Mouse (Mus musculus): ENCODE data around the gene Cfap97. TPM values are rescaled to one million over a fixed set of nuclear protein-coding genes. Genes with fewer than 3 reads are reported as not detected.
"Not testable (repeated sequence)": the region's sequence is repeated elsewhere in the genome, so short reads cannot be mapped to it uniquely, and the experiment has no call there.

The Cfap97 gene
- 21.3 and 22.4 TPM in 2 replicates for polyA plus RNA-seq (2015; fragmentation: Nextera tagmentation; extraction: Ambion mirVana)

- peak within 1 kb of the TSS; percentile 73 for H3K4me2 ChIP-seq
- 1% methylated on average over 65 of the region's 75 CpGs for WGBS
- no peaks in the 10 kb centered on the region for H3K36me3 ChIP-seq
- H3K27me3 ChIP-seq: no peaks in the 10 kb centered on the region
- peak within 1 kb of the TSS; percentile 83 for H3K27ac ChIP-seq (replicated peaks)
- peak within 1 kb of the TSS; percentile 76 for H3K9ac ChIP-seq
- peak within 1 kb of the TSS; percentile 75 for H3K4me3 ChIP-seq
- H3K4me1 ChIP-seq (replicated peaks): peaks cover 15% of the 10 kb centered on the region
- no peaks in the 10 kb centered on the region for H3K9me3 ChIP-seq
- ATAC-seq (ENCODE audit: low FRiP score, low read depth): peak; percentile 87
Observed at GRCm38 (mm10) chr8:46151202-46152062, at the start of gene Cfap97. Cfap97 (plus strand) TSS chr8:46151771.

GRCm38 (mm10) chr8:46103434-46103833 is 48.1 kb upstream of the Cfap97 start:
- no peak overlapping the region for H3K9ac ChIP-seq
- H3K4me1 ChIP-seq (replicated peaks): no peaks in the 10 kb centered on the region
- no peak overlapping the region for H3K27ac ChIP-seq (replicated peaks)
- peaks cover 34% of the 10 kb centered on the region for H3K36me3 ChIP-seq
- WGBS: 96% methylated on average over 11 of the region's 11 CpGs
- no peak overlapping the region for H3K4me2 ChIP-seq
- H3K27me3 ChIP-seq: no peaks in the 10 kb centered on the region
- no peak for ATAC-seq (ENCODE audit: low FRiP score, low read depth)
- no peak overlapping the region for H3K4me3 ChIP-seq
- 0 out of 2 replicates have a peak, but pooled peaks cover 7% of the 10 kb centered on the region for H3K9me3 ChIP-seq

- peaks cover 10% of the 10 kb centered on the region for H3K36me3 ChIP-seq
- H3K9ac ChIP-seq: no peak overlapping the region
- ATAC-seq (ENCODE audit: low FRiP score, low read depth): no peak
- 0 out of 2 replicates have a peak, but pooled peaks cover 2% of the 10 kb centered on the region for H3K4me1 ChIP-seq (replicated peaks)
- H3K27ac ChIP-seq (replicated peaks): no peak overlapping the region
- H3K9me3 ChIP-seq: no peaks in the 10 kb centered on the region
- no peak overlapping the region for H3K4me3 ChIP-seq
- H3K4me2 ChIP-seq: no peak overlapping the region
- H3K27me3 ChIP-seq: no peaks in the 10 kb centered on the region
Observed at GRCm38 (mm10) chr8:46107690-46108089, 43.9 kb upstream of the Cfap97 start.

GRCm38 (mm10) chr8:46113421-46114170 is 38.0 kb upstream of the Cfap97 start:
- not testable (repeated sequence) for H3K4me3 ChIP-seq; H3K9ac ChIP-seq; H3K4me2 ChIP-seq; H3K27me3 ChIP-seq; ATAC-seq (ENCODE audit: low FRiP score, low read depth); H3K9me3 ChIP-seq; H3K27ac ChIP-seq (replicated peaks); H3K4me1 ChIP-seq (replicated peaks); H3K36me3 ChIP-seq

GRCm38 (mm10) chr8:46117172-46117571 is 34.4 kb upstream of the Cfap97 start:
- no peaks in the 10 kb centered on the region for H3K27me3 ChIP-seq
- H3K4me3 ChIP-seq: no peak overlapping the region
- ATAC-seq (ENCODE audit: low FRiP score, low read depth): no peak
- 91% methylated on average over 3 of the region's 3 CpGs for WGBS
- no peaks in the 10 kb centered on the region for H3K9me3 ChIP-seq
- no peaks in the 10 kb centered on the region for H3K4me1 ChIP-seq (replicated peaks)
- H3K9ac ChIP-seq: no peak overlapping the region
- H3K27ac ChIP-seq (replicated peaks): no peak overlapping the region
- no peak overlapping the region for H3K4me2 ChIP-seq
- peaks cover 5% of the 10 kb centered on the region; the same call in 1 of the 2 replicates for H3K36me3 ChIP-seq

- WGBS: 94% methylated on average over 3 of the region's 3 CpGs
- Histone ChIP-seq H3K27ac (replicated peaks) (no peak overlapping the region), H3K27me3 (no peaks in the 10 kb centered on the region), H3K4me1 (replicated peaks) (no peaks in the 10 kb centered on the region), H3K9me3 (no peaks in the 10 kb centered on the region), H3K9ac (no peak overlapping the region), H3K4me3 (no peak overlapping the region), H3K4me2 (no peak overlapping the region), H3K36me3 (peaks cover 5% of the 10 kb centered on the region; the same call in 1 of the 2 replicates)
- no peak for ATAC-seq (ENCODE audit: low FRiP score, low read depth)
Observed at GRCm38 (mm10) chr8:46119176-46119575, 32.4 kb upstream of the Cfap97 start.

GRCm38 (mm10) chr8:46122498-46122897 is 29.1 kb upstream of the Cfap97 start:
- no peaks in the 10 kb centered on the region for H3K36me3 ChIP-seq
- H3K4me3 ChIP-seq: no peak overlapping the region
- H3K4me1 ChIP-seq (replicated peaks): no peaks in the 10 kb centered on the region
- H3K27me3 ChIP-seq: no peaks in the 10 kb centered on the region
- no peak overlapping the region for H3K9ac ChIP-seq
- WGBS: 93% methylated on average over 2 of the region's 2 CpGs
- H3K4me2 ChIP-seq: no peak overlapping the region
- no peak overlapping the region for H3K27ac ChIP-seq (replicated peaks)
- no peaks in the 10 kb centered on the region for H3K9me3 ChIP-seq
- ATAC-seq (ENCODE audit: low FRiP score, low read depth): no peak

- Histone ChIP-seq H3K4me3 (no peak overlapping the region), H3K36me3 (no peaks in the 10 kb centered on the region), H3K9ac (no peak overlapping the region), H3K4me2 (no peak overlapping the region), H3K4me1 (replicated peaks) (no peaks in the 10 kb centered on the region), H3K27me3 (no peaks in the 10 kb centered on the region), H3K27ac (replicated peaks) (no peak overlapping the region), H3K9me3 (no peaks in the 10 kb centered on the region)
- WGBS: 91% methylated on average over 2 of the region's 2 CpGs
- no peak for ATAC-seq (ENCODE audit: low FRiP score, low read depth)
Observed at GRCm38 (mm10) chr8:46130426-46130825, 21.1 kb upstream of the Cfap97 start.

- not testable (repeated sequence) for H3K4me1 ChIP-seq (replicated peaks); H3K27ac ChIP-seq (replicated peaks); H3K4me2 ChIP-seq; H3K9ac ChIP-seq; ATAC-seq (ENCODE audit: low FRiP score, low read depth); H3K27me3 ChIP-seq; H3K36me3 ChIP-seq; H3K9me3 ChIP-seq; H3K4me3 ChIP-seq
- 93% methylated on average over 2 of the region's 2 CpGs for whole genome bisulfite sequencing
Observed at GRCm38 (mm10) chr8:46135546-46135945, 16.0 kb upstream of the Cfap97 start.

GRCm38 (mm10) chr8:46137336-46137735 is 14.2 kb upstream of the Cfap97 start:
- no peak overlapping the region for H3K4me2 ChIP-seq
- H3K9ac ChIP-seq: no peak overlapping the region
- H3K27me3 ChIP-seq: no peaks in the 10 kb centered on the region
- H3K4me3 ChIP-seq: no peak overlapping the region
- H3K9me3 ChIP-seq: no peaks in the 10 kb centered on the region
- H3K27ac ChIP-seq (replicated peaks): no peak overlapping the region
- no peak for ATAC-seq (ENCODE audit: low FRiP score, low read depth)
- no peaks in the 10 kb centered on the region for H3K36me3 ChIP-seq
- no peaks in the 10 kb centered on the region for H3K4me1 ChIP-seq (replicated peaks)
- WGBS: 89% methylated on average over 1 of the region's 1 CpGs

GRCm38 (mm10) chr8:46137843-46138596 is 13.6 kb upstream of the Cfap97 start:
- Histone ChIP-seq H3K4me1 (replicated peaks) (no peaks in the 10 kb centered on the region), H3K9me3 (no peaks in the 10 kb centered on the region), H3K4me2 (no peak overlapping the region), H3K27ac (replicated peaks) (no peak overlapping the region), H3K9ac (no peak overlapping the region), H3K4me3 (no peak overlapping the region), H3K36me3 (no peaks in the 10 kb centered on the region), H3K27me3 (no peaks in the 10 kb centered on the region)
- 90% methylated on average over 10 of the region's 10 CpGs for WGBS
- no peak for ATAC-seq (ENCODE audit: low FRiP score, low read depth)
